Mouse (Mus musculus) thymus, postnatal 4 days (tissue): ENCODE results near the gene Serp2.
A peak's percentile ranks its signal among the peaks of the same experiment; 100 is the strongest.

Experiments used
- DNase-seq: peaks from one replicate; pipeline ENCODE4 v3.0.0; 2021

The Serp2 gene

DNA sequence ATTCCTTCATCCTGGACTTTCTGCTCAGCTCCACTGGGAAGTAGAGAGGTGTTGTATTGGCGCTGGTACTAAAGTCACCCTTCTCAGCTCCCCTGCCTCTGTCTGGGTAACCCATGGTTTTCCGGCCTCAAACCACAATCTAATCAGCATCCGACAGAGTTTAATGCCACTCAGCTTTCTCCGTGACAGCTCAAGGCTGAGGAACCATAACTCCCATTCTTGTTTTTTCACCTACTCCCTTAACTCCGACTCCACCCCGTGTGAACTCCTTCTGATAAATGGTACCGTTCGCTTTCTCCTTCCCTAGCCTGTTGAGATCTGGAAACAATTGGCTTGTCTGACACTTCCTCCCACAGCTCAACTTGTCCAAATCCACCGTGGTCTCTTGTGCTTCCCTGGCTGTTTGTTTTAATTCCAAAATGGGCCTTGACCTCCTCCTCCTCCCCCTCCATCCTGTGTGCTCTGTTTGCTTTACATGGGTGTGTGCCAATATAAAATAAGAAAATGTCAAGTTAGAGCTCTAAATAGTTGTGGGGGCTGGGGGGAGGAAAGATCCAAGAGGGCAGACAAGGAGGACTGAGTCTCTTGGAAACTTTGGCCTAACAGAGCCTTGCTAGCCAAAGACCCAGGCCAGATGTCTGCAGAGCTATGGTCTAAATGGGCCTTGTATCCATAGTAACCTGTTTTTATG is 12.7 kb upstream of the Serp2 start:
- DNase-seq, result no peak

DNA sequence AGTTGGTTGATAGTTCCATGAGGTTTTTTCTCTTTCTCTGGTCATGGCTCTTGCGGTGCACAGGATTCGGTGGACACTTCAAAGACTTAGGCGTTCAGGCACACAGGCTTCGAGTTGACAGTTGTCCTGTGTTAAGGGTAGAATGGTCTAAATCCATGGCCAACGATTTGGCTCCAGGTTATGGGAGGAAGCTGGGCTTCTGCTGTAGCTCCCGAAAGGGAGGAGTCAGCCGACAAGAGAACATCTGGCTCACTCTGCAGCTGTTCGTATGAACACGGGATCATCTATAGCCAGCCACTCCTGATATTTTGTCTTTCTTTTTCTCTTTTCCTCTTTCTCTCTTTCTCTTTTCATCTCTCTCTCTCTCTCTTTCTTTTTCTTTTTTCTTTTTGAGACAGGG is 11.9 kb upstream of the Serp2 start:
- DNase-seq, result no peak

DNA sequence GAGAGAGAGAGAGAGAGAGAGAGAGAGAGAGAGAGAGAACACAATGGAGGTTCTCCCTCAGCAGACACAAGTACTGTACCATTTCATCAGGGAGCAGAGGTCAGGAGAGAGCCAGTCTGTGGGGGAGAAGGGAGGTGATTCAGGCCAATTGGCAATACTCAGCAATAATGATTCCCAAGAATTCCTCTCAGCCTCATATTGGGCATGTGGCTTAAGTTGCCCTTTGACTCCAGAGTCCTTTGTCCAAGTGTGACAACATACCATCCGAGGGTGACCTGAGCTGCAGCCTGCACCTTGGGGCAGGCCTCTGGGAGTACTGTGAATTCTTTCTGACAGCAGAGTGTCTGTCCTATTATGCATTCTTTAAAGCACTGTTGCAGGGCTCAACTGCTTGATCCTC is 10.6 kb upstream of the Serp2 start:
- no peak for DNase-seq

DNA sequence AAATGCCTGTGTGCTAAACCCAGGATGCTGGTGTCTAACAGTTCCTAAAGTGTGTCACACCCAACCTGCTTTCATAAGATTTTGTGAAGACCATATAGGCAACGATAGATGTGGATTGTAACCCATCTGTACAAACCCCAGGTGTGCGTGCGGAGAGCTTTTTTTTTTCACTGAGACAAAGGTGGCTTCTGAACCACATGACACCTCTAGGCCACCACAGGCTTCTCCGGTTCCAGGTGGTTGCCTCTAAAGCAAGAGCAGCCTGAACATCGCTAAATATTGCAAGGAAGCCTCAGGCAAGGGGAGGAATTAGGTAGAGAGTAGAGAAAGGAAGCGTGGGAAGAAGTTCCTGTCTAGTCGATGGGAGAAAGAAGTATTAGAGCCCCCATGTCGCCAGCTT is 10.0 kb upstream of the Serp2 start:
- peak; percentile 49 for DNase-seq

DNA sequence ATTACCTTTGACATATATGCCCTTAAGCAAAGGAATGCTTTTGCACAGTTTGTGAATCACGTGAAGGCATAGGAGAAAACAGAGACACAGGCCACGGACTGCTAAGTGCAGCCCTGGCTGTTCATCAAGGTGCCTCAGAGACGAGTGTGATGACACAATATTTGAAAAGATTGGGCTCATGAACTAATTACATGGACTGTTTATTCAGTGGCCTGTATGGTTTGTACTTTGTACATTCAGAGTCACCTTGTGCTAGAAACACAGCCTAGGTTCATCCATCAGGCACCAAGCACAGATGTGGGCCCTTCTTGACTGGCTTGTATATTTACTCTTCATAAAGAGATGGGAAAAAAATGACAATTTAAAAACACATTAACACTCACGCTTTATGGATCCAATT is 9.5 kb upstream of the Serp2 start:
- DNase-seq, result no peak

DNA sequence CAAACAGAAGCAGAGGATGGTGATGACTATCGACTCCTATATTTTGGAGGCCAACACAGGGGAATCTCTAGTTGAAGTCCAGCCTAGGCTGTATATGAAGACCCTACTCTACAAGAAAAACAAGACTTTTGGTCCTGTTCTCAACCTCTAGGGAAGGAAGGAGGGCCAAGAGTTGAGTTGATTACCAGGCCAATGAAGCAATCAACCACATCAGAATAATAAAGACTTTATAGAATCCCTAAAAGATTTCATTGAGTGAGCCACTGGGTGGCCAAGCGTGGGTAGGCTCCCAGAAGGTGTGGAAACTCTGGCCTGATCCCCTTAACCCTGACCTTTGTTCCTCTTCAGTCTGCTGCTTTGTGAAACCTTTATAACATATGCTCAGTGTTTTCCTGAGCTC is 2.5 kb upstream of the Serp2 start:
- DNase-seq, result no peak

DNA sequence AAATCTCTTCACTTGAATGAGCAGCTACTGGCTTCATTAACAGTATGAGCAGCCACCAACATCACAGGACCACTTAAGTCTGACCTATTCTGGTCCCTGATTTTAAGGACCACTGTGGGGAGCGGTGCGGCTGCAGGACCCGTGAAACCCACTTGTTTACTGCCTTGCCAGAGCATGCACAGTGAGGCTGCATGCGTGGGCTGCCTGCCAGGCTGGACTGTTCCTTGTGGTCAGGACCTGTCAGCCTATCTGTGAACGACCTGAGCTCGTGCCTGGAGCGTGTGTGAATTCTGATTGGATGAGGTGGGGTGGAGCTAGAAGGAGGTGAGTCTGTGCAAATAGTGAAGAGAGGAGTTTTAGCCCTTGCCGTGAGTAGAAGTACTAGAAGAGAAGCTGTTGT is 1.5 kb upstream of the Serp2 start:
- DNase-seq, result peak; percentile 17

DNA sequence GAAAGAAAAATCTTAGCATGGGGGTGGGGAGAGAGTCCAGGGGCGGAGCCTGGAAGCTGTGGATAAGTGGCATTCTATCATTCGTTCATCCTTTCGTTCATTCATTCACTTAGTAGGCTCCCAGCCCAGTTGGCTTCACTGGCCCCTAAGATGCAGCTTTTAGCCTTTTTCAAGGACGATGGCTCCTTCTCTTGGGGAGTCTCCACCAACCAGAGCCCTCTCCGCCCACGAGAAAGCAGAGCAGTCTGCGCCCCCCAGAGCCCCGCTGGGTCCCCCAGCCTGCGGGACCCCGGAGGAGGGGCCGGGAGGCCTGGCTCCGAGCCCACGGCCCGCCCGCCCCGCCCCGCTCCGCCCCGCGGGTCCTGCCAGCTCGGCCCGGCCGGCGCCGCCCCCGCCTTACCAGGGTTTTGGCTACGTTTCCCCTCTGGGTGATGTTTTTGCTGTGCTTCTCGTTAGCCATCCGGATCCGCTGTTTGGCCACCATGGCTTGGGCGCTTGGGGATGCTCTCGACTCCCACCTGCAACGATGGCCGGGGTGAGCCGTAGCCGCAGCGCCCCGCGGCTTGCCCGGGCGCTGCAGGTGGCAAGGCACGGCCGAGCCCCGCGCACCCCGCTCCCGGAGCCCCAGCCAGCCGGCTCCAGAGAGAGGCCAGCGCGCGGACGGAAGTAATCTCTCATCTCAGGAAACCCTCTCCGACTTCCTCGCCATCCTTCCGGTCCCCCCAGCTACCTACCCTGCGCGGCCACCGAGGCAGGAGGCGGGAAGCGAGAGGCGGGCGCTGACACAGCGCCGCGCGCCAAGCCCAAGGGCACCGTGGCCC is 448 bp downstream of the Serp2 start:
- peak; percentile 75 for DNase-seq

DNA sequence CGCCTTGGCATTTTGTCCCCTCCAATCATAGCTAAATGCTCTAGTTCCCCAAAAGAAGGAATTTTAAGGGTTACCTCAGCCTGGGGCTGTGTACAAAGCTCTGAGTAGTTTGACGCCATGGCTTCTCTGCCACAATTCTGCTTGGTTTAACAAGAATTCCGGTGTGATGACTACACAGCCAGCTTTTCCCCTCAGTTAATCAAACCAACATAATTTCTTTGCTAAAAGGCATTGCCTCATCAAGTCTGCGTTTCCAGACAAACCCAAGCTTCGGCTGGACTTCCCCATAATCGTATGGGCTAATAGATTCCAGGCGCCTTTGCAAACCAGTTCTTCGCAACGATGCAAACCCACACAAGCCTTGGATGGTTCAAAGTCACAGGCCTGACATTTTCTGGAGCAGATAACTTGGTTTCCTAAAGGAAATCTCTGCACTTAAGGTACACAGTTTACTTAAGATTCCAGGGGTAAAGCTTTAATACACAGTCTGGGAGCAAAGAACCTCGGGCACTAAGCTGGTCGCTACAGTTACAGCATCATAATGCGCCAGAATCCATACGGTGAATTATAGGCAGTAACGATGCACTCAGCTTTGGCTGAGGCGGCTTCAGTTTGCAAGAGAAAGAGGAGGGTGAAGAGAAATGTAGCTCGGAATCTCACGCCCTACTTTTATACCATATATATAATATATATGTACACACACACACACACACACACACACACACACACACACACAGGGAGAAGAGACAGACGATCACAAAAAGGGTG is 1.2 kb downstream of the Serp2 start:
- no peak for DNase-seq

DNA sequence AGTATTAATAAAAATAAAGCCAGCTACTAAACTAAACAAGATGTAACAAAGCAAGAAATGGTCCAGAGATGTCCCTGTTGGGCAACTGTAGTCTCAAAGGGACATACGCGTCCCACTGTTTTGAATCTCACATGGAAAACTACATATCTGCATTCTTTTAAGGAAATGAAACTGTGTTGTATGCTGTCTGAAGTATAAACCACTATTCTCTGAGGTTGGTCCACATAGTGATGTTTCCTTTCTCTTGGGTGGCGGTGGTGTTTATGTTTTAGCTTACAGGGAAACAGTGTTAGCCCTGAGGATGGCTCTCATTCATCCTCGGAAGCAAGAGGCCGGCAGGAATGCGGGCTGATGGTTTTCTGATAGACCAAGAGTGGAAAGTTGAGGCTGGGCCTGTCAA is 12.6 kb downstream of the Serp2 start:
- no peak for DNase-seq

DNA sequence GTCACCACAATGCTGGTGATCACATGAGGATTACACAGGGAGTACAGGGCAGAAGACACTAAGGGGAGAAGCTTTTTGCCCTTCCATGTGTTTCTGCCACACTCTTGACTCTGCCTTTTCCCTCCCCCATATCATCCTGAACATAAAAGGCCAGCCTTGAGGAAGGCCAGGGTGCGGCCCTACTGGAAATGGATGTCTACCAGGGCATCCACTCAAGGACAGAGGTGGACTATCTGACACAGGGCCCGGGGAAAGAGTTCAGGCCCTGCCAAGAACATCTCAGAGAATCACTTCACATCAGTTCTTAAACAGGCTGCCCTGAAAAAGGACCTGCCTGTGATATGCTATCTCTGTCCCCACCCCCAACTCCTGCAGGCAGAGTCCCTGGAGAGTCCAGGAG is 15.3 kb downstream of the Serp2 start:
- DNase-seq, result no peak

DNA sequence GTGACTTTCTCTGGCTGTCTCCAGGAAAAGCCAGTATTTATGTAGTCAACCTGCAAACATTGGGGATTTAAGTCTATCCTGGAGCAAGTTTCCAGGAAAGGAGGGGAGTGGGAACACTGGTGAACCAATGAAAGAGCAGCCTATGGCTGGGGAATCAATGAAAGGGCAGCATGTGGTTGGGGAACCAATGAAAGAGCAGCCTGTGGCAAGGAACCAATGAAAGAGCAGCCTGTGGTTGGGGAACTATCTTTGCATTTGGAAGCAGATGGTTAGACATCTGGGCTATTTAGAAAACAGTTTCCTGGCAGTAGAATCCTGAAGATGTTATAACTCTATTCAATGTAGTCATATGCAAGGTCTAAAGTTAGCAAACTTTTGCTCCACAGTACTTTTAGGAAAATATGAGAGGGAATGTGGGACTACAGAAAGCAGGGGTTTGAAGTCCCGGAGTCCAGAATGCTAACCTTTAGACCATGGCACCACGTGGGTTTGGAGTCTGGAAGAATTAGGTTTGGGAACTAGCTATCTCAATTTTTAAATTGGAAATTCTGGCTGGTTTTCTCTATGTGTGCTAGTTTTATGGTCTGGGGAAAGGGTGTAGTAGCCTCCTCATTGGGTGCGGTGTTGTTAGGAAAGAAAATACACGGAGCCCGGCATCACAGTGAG is 16.6 kb downstream of the Serp2 start:
- no peak for DNase-seq

DNA sequence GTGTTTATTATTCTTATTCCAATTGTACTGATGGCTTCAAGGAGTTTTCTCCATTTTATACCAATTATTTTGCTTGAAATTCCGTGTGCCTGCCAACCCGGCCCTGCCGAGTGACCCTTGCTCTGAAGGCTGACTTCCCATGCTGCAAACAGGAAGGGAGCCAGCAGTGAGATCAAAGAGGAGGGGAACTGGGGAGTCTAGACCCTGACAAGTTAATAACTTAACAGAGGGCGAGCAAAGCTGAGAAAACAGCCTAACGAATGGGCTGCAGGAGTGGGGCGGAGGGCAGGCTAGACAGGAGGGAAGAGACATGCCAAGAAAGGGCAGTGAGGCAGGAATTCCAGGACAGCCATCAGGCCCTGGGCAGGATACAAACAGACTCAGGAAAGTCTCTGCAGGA is 19.8 kb downstream of the Serp2 start:
- DNase-seq, result no peak

DNA sequence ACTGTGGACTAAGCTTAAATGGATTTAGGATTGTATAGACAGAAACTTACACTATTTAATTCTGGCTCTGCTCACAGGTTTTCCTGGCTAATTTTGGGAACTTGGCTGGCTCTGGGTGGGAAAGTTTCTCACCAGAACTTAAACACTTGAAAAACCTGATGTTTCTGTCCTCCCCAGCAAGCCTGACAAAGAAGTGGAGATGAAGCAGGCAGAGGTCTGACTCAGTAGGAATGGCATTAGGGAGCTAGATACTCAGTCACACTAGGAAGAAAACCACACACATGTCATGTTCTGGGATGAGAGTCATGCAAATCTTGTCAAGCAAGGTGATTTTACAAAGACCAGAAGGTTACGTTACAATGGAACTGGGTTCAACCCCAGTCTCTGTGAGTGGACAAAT is 21.6 kb downstream of the Serp2 start:
- no peak for DNase-seq

DNA sequence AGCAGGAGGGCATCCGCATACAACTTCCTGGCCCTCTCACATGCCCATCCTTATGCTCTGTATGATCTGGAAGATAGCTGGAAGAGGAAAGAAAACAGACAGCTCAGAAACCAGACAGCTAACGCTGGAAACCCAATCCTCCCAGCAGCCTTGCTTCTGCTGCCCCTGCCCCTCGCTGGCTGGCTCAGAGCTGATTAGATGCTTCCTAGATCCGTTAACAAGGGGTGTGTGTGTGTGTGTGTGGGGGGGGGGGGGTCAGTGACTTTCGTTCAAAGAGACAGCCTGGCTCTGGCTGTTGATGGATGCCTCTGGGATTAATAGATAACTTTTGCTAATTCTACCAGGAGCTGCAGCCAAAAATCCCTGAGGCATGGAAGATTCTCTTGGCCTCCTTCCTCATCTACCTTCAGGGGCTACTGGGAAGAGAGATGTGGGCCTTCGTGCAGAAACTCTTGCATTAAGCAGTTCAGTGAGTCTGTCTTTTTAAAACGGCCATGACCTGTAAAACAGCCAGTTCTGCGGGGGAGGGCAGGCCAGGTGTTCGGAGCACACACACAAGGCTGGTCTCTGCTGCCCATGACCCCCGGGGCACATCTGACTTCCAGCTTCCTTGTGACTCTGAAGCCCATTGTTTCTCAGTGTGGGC is 23.4 kb downstream of the Serp2 start:
- peak; percentile 37 for DNase-seq

DNA sequence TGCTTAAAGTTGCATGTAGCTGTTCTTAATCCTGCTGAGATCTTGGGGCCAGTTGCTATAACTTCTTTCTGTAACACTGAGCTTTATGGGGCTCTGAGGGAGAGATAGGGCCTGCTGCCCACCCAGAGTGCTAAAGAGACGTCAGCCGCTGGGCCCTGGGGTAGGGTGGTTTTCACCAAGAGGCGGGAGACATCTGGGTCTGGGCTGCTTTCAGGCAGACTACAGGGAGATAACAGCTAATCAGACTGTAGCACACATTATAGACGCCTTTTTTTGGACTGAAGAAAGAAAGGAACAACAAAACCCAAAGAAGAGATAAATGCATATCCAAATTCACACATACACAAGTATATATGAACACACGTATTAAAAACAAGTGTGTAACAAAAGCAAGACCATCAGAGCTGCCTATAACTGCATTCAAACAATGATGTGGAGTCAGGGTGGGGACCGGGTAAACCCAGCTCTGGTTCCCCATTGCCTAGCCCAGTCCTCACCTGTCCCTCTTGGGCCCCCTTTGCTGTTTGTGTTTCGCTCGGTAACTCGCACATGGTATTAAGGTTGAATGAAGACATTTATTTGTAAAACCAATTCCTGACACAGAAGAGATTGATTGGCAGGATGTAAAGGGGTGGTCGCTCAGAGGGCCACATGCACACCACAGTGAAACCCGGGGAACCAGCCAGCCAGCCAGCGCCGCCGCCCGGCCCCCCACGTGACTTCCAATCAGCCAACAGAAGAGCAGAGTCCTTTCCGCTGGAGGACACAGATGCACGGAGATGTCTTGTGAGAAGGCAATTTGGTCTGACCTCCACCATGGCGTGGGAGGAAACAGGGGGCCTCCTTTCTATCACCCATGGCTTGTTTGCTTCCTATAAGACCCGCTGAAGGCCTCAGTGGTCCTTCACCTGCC is 24.2 kb downstream of the Serp2 start:
- DNase-seq, result peak; percentile 79

DNA sequence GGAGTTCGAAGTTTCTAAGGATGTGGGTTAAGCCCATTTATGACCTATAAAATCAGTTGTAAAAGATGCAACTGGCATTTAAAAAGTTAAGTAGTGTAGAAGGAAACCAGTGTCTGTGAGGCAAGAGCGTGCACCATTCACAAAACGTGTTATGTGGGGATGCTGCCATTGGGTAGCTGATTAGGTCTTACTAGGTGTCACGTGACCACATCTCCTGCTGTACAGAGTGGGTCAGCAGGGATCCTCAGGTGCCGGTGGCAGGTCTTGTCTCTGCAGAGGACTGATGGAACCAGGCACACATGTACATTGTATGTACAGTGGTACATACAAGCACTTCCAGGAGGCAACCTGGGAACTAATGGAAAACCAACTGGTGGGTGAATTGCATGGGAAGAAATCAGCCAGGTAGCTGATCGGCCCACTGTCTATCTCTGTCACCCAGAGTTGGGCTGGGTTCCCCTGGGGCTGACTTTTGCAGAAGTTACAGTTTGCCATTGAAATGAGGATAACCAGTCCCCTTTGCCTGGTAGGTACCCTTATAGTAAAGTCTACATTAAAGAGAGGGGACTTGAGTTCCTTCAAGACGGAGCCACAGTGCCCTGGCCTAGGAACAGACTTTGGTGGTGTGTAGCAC is 25.5 kb downstream of the Serp2 start:
- DNase-seq, result no peak

DNA sequence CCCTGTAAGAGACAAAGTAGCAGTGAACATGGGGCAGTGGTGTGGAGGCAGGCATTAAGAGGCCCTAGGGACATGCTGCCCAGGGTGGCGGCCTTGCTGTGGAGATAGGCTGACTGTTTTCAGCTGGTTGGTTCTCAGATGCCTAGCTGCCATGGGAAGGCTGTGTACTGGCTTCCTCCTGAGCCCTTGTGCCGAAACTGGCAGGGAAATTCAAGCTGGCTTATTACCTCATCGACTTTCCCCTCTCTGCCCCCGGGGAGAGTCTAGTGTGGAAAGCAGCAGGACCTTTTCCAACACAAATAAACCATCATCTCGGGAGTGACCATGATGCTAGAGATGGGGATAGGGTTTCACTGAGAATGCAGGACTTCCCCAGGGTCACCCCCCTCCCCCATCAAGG is 28.0 kb downstream of the Serp2 start:
- DNase-seq, result no peak

DNA sequence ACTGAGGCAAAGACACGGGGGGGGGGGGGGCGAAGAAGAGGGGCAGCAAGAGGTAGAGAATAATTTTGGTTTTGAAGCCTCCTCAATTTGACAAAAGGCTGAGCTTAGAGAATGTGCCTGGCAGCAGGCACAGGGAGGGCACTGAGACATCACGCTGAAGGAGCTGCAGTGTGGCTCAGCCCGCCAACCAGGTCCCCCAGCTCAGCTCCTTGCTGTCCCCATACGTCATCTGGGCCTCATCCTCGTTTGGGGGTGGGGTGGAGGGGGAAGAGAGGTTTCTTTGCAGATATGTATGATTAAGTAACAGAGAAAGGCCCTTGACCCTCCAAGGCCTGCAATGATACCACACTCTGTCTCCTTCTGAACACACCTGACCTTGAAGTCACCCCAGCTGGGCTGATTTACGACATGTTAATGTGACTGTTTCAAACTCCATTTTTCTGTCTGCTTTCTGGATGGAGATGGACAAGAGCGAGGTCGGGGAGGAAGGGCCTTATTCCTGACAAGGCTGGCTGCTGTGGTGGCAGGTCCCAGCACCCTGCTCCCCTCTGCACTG is 28.9 kb downstream of the Serp2 start:
- DNase-seq, result no peak

DNA sequence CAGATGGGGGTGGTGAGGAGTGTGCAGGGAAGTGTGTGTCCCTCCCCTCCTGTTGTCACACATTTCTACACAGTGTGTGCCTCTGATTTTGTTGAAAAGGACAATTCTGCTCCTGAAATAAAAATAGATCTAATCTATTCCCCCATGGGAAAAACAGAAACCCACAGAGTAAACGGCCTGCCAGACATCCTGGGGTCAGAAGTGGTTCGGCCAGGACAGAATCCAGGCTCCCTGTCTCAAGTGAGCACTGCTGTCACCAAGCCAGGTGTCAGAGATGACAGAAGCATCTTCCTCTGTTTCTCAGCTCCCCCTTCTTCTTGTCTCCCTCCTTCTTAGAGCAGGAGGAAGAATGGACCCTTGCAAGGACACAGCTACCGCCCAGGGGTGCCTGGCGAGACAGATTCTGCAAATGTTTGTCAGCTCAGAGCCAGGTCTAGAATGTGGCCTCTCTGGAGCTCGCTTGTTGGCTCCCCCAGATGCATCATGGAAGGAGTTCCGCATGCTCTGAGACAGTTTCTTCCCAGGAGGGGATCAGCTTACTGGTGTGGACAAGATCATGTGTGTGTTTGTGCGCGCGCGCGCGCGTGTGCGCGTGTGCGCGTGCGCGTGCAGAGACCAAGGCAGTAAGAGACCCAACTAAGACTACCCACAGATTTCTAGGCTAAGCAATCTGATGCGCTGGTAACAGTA is 29.5 kb downstream of the Serp2 start:
- no peak for DNase-seq
